Mouse (Mus musculus): ENCODE data around the gene Pccb. TPM values are rescaled to one million over a fixed set of nuclear protein-coding genes. Genes with fewer than 3 reads are reported as not detected.

The Pccb gene
- polyA plus RNA-seq (2015; fragmentation: Nextera tagmentation; extraction: Ambion mirVana) = 42.0 and 48.5 TPM in 2 replicates

- peak; percentile 41; the same call in 1 of the 2 replicates for TF ChIP-seq CTCF (IDR thresholded peaks at IDR 0.05; ENCODE audit: low read depth)
- Histone ChIP-seq H3K27me3 (ENCODE audit: insufficient read depth, low read length) (no peaks in the 10 kb centered on the region), H3K27ac (peak within 1 kb of the TSS; percentile 98), H3K9ac (ENCODE audit: low read depth, low read length) (peak within 1 kb of the TSS; percentile 82), H3K4me3 (replicated peaks; ENCODE audit: low read depth, low read length) (peak within 1 kb of the TSS; percentile 57), H3K9me3 (replicated peaks; ENCODE audit: low read length) (no peaks in the 10 kb centered on the region), H3K4me1 (replicated peaks; ENCODE audit: insufficient read depth, low read length) (peaks cover 23% of the 10 kb centered on the region; the same call in 1 of the 2 replicates), H3K4me2 (ENCODE audit: low read length) (peak within 1 kb of the TSS; percentile 71), H3K36me3 (ENCODE audit: insufficient read depth, low read length) (0 out of 2 replicates have a peak, but pooled peaks cover 6% of the 10 kb centered on the region)
- peak; percentile 98 for ATAC-seq (replicated peaks; ENCODE audit: low FRiP score, low read depth)
- WGBS = under 1% methylated on average over 58 of the region's 61 CpGs
- DNase-seq (ENCODE audit: low spot score) = peak; percentile 97
Observed at GRCm38 (mm10) chr9:101034448-101035098, at the start of gene Pccb. Gene Pccb (minus strand): TSS chr9:101034898.

DNA sequence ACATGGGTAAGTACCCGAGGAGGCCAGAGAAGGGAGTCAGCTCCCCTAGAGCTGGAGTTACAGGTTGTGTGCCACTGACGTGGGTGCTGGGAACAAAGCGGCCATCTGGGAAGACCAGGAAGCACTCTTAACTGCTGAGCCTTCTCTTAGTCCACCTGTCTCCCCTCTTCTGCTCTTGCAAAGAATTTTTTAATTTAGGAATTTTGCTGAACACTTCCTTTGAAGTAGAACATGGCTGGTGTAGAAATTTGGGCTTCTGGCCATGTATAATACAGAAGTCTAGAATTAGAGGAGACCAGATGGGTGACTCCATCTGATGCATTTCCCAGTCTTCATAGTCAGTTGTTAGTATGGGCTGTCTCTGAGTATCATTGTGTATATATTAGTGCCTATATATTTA lies 49.0 kb upstream of the Pccb start:
- Histone ChIP-seq H3K4me2 (ENCODE audit: low read length) (no peak overlapping the region), H3K36me3 (ENCODE audit: insufficient read depth, low read length) (no peaks in the 10 kb centered on the region), H3K27ac (no peak overlapping the region), H3K27me3 (ENCODE audit: insufficient read depth, low read length) (no peaks in the 10 kb centered on the region), H3K9me3 (replicated peaks; ENCODE audit: low read length) (no peaks in the 10 kb centered on the region), H3K9ac (ENCODE audit: low read depth, low read length) (no peak overlapping the region), H3K4me3 (replicated peaks; ENCODE audit: low read depth, low read length) (no peak overlapping the region), H3K4me1 (replicated peaks; ENCODE audit: insufficient read depth, low read length) (peaks cover 10% of the 10 kb centered on the region)
- no peak for TF ChIP-seq CTCF (IDR thresholded peaks at IDR 0.05; ENCODE audit: low read depth)
- no peak for ATAC-seq (replicated peaks; ENCODE audit: low FRiP score, low read depth)
- no peak for DNase-seq (ENCODE audit: low spot score)
- WGBS = 91% methylated on average over 3 of the region's 3 CpGs

DNA sequence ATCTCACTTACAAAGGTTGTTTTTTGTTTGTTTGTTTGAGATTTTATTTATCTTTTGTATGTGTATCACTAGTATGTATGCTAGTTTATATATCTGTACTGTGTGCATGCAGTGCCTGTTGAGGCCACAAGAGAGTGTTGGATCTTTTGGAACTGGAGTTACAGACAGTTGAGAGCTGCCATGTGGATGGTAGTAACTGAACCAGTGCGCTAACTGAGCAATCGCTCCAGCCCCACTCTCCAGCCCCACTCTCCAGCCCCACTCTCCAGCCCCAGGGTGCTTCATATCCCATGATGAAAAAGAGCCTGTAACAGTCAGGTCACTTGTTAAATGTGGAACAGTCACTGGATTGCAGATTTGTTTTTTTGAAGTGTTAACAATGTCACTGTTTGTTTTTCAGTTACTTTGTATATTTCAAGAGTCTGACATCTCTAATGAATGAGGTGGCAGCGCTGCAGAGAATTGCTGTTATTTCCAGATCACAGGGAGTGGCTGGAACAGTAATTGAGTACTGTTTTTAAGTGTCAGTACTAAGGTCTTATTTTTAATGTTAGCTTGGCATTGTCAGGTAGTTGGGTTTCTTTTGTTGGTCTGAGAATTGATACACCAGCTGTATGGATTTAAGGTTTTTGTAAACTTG lies 45.5 kb upstream of the Pccb start:
- Histone ChIP-seq H3K9me3 (replicated peaks; ENCODE audit: low read length) (no peaks in the 10 kb centered on the region), H3K9ac (ENCODE audit: low read depth, low read length) (no peak overlapping the region), H3K4me1 (replicated peaks; ENCODE audit: insufficient read depth, low read length) (peaks cover 21% of the 10 kb centered on the region), H3K27ac (no peak overlapping the region), H3K4me2 (ENCODE audit: low read length) (0 out of 2 replicates have a peak overlapping the region, but pooled peaks have one; percentile 16), H3K27me3 (ENCODE audit: insufficient read depth, low read length) (no peaks in the 10 kb centered on the region), H3K36me3 (ENCODE audit: insufficient read depth, low read length) (no peaks in the 10 kb centered on the region), H3K4me3 (replicated peaks; ENCODE audit: low read depth, low read length) (no peak overlapping the region)
- peak; percentile 38; the same call in 1 of the 2 replicates for TF ChIP-seq CTCF (IDR thresholded peaks at IDR 0.05; ENCODE audit: low read depth)
- no peak for ATAC-seq (replicated peaks; ENCODE audit: low FRiP score, low read depth)
- no peak for DNase-seq (ENCODE audit: low spot score)
- WGBS = 65% methylated on average over 3 of the region's 3 CpGs

- Histone ChIP-seq H3K27me3 (ENCODE audit: insufficient read depth, low read length) (no peaks in the 10 kb centered on the region), H3K4me3 (replicated peaks; ENCODE audit: low read depth, low read length) (peak overlapping the region; percentile 25), H3K4me1 (replicated peaks; ENCODE audit: insufficient read depth, low read length) (peaks cover 21% of the 10 kb centered on the region), H3K4me2 (ENCODE audit: low read length) (peak overlapping the region; percentile 55), H3K27ac (0 out of 2 replicates have a peak overlapping the region, but pooled peaks have one; percentile 10), H3K9me3 (replicated peaks; ENCODE audit: low read length) (no peaks in the 10 kb centered on the region), H3K9ac (ENCODE audit: low read depth, low read length) (no peak overlapping the region), H3K36me3 (ENCODE audit: insufficient read depth, low read length) (no peaks in the 10 kb centered on the region)
- DNase-seq (ENCODE audit: low spot score) (no peak), ATAC-seq (replicated peaks; ENCODE audit: low FRiP score, low read depth) (no peak)
- WGBS = 58% methylated on average over 4 of the region's 4 CpGs
- no peak for TF ChIP-seq CTCF (IDR thresholded peaks at IDR 0.05; ENCODE audit: low read depth)
Observed at GRCm38 (mm10) chr9:101078579-101078978, 43.9 kb upstream of the Pccb start.

DNA sequence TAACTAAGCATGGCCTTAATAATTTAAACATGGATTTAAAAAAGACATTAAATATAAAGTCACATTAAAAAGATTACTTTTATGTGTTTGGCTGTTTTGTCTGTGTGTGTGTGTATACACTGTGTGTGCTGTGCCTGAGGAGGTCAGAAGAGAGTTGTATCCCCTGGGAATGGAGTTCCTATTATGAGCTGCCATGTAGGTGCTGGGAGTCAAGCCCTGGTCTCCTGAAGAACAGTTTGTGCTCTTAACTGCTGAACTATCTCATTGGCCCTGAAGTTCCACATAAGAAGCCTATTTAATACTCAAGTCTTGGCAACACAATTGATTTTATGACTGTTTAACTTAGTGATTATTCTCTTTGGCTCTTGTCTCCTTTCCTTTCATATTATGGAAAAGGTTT lies 42.8 kb upstream of the Pccb start:
- no peak for ATAC-seq (replicated peaks; ENCODE audit: low FRiP score, low read depth)
- H3K9me3 ChIP-seq (replicated peaks; ENCODE audit: low read length) = no peaks in the 10 kb centered on the region
- no peaks in the 10 kb centered on the region for H3K27me3 ChIP-seq (ENCODE audit: insufficient read depth, low read length)
- H3K4me1 ChIP-seq (replicated peaks; ENCODE audit: insufficient read depth, low read length) = peaks cover 21% of the 10 kb centered on the region
- TF ChIP-seq CTCF (IDR thresholded peaks at IDR 0.05; ENCODE audit: low read depth) = no peak
- no peak overlapping the region for H3K27ac ChIP-seq
- peak overlapping the region; percentile 82 for H3K4me2 ChIP-seq (ENCODE audit: low read length)
- peak overlapping the region; percentile 91 for H3K9ac ChIP-seq (ENCODE audit: low read depth, low read length)
- DNase-seq (ENCODE audit: low spot score) = no peak
- H3K36me3 ChIP-seq (ENCODE audit: insufficient read depth, low read length) = no peaks in the 10 kb centered on the region
- H3K4me3 ChIP-seq (replicated peaks; ENCODE audit: low read depth, low read length) = peak overlapping the region; percentile 80

DNA sequence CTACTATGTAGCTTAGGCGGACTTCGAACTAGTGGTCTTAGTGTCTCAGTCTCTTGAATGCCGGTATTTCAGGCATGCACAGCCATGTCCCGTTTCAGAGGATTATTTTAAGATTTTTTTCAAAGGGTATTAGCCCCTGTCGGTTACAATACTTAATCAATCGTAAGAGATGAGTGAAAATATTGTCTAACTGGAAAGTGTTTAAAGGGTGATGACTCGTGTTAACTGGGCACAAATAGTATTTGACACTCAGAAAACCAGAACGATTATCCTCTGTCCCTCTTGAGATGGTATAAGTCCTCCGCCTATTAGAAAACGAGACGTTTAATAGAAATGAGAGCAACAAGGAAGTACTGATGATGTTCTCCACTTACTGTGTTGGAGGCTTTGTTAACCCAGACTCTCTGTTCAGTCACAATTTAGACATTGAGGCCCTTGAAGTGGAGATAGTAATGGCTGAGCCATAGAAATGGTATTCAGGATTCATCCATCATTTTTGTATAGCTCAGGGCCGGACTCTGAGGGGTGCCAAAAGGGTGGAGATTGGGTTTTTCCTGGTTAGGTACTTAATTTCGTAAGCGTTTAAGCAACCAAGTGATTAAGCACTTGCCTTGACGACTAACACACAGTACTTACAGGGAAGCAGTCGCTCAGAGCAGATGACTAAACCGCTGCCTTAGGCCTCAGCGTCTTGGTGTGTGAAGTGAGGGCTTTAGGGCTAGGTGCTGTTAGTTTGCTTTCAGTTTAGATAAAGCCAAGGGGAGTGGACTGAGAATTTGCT lies 41.6 kb upstream of the Pccb start:
- Histone ChIP-seq H3K27me3 (ENCODE audit: insufficient read depth, low read length) (no peaks in the 10 kb centered on the region), H3K4me3 (replicated peaks; ENCODE audit: low read depth, low read length) (peak overlapping the region; percentile 80), H3K9ac (ENCODE audit: low read depth, low read length) (peak overlapping the region; percentile 91), H3K4me1 (replicated peaks; ENCODE audit: insufficient read depth, low read length) (peaks cover 18% of the 10 kb centered on the region), H3K27ac (peak overlapping the region; percentile 60), H3K36me3 (ENCODE audit: insufficient read depth, low read length) (no peaks in the 10 kb centered on the region), H3K9me3 (replicated peaks; ENCODE audit: low read length) (no peaks in the 10 kb centered on the region), H3K4me2 (ENCODE audit: low read length) (peak overlapping the region; percentile 82)
- ATAC-seq (replicated peaks; ENCODE audit: low FRiP score, low read depth) (no peak), DNase-seq (ENCODE audit: low spot score) (peak; percentile 31)
- TF ChIP-seq CTCF (IDR thresholded peaks at IDR 0.05; ENCODE audit: low read depth) = no peak
- WGBS = under 1% methylated on average over 18 of the region's 18 CpGs
